Mouse (Mus musculus): ENCODE measurements around the gene Actn4.
A peak's percentile ranks its signal among the peaks of the same experiment; 100 is the strongest.

The Actn4 gene

DNA sequence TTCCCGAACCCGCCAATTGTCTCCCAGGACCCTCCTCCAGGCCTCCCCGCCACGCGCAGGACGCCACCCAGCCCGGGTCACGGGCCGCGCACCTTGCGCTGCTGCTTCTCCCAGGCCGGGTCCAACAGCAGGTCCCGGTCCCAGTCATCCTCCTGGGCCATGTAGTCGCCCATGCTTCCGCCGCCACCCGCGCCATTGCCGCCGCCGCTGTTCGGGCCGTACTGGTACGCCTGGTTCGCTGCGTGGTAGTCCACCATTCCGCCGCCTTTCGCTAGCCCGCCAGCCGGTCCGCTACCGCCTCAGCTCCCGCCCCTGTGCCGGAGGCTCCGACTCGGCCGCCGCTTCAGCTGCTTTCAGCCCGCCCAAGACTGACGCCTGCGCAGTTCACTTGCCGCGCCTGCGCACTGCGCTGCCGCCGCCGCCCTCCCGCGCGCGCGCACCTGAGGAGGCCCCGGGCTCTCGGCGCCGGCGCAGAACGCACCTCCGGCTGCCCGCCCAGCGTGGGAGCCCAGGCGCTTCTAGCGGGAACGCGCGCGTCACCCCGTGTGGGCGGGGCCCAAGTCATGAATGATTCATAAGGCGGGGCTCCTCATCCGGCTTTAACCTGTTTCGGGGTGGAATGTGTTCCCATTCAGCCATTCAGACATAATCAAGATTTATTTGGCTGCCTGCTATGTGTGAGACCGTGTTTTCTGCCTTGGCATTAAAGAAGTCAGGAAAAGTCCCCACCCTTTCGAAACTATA is at the start of gene Actn4:
TSS of gene Actn4 (minus strand) at position 414 of the 744 bp plus-strand sequence.
- peak; percentile 96 for DNase-seq (ENCODE audit: low spot score)

DNA sequence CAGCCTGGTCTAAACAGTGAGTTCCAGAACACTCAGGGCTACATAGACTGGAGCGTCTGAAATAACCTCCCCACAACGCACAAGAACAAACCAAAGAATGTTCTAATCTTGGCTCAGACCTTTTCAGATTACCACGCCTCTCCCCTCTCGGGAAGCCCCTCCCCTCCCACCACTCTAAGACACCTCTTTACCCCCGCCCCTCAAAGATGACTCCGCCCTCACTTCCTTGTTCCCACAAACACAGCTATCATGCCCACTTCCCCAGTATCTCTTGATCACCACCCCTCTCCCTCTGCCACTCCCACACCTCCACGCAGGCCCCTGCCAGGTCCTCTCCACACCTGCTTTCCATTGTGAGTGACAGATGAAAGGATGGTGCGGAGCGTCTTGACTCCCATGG is 46.6 kb upstream of the Actn4 start:
- DNase-seq (ENCODE audit: low spot score) = no peak

DNA sequence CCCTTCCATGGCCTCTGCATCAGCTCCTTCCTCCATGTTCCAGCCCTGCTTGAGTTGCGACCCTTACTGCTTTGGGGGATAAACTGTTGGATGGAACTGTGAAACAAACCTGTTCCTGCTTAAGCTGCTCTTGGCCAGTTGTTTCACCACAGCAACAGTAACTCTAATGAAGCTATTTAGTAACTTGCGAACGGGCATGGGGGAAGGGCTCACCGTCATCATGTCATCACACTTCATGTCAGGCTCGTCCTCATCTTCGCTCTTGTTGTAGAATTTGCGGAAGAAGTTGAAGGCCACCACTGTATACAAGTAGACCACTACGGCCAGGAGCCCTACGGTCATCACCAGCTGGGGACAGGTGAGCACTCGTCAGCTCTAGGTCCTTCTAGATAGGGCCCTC is 46.0 kb upstream of the Actn4 start:
- no peak for DNase-seq (ENCODE audit: low spot score)

GRCm38 (mm10) chr7:29007224-29008101 is 45.3 kb upstream of the Actn4 start:
- DNase-seq (ENCODE audit: low spot score) = no peak

DNA sequence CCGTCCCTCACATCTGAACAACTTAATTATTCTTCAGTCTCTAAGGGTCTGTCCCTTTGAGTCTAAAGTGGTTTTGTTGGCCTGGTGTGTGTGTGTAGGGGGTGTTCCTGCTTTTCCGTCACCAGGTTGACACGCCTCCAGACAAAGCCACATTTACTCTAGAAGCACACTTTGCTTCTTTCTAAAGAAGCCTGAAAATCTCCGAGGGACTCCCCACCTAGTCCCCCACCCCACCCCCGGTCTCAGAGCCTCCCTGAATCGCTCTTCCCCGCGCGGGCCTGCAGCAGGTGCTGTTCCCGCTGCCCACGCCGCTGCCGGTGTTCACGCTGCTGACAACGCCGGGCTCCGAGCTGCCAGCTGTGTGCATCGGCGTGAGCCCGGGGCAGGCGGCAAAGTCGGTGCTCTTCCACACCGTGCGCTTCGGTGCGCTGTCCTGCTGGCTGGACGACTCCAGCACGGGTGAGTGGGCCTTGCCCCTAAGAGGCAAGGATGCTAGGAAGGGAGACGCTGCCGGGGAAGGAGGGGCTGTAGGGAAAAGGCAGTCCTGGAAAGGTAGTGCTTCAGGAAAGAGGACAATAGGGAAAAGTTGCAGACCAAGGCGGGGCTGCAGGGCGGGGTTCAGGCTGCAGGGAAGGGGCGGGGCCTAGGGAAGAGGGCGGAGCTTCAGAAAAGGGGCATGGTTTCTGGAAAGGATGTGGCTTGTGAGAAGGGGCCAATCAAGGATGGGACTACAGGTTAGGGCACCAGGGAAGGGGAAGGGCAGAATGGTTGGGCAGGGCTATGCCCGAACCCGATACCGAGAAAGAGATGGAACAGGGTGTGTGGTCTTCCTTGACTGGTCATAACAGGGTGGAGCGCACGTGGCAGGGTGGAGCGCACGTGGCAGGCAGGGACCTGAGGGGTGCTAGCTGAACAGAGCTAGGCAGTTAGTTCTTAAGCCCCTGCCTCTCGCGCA is 38.8 kb upstream of the Actn4 start:
- DNase-seq (ENCODE audit: low spot score) = no peak

- no peak for DNase-seq (ENCODE audit: low spot score)
These were observed 31.3 kb upstream of the Actn4 start for GRCm38 (mm10) chr7:28993402-28993801.

GRCm38 (mm10) chr7:28992997-28993396 is 30.9 kb upstream of the Actn4 start:
- DNase-seq (ENCODE audit: low spot score) = no peak

GRCm38 (mm10) chr7:28991616-28992015 is 29.5 kb upstream of the Actn4 start:
- no peak for DNase-seq (ENCODE audit: low spot score)

GRCm38 (mm10) chr7:28990766-28991273 is 28.7 kb upstream of the Actn4 start:
- no peak for DNase-seq (ENCODE audit: low spot score)

- DNase-seq (ENCODE audit: low spot score) = no peak
These were observed 23.1 kb upstream of the Actn4 start for GRCm38 (mm10) chr7:28985207-28985606.

- no peak for DNase-seq (ENCODE audit: low spot score)
These were observed 22.3 kb upstream of the Actn4 start for GRCm38 (mm10) chr7:28984452-28984851.

DNA sequence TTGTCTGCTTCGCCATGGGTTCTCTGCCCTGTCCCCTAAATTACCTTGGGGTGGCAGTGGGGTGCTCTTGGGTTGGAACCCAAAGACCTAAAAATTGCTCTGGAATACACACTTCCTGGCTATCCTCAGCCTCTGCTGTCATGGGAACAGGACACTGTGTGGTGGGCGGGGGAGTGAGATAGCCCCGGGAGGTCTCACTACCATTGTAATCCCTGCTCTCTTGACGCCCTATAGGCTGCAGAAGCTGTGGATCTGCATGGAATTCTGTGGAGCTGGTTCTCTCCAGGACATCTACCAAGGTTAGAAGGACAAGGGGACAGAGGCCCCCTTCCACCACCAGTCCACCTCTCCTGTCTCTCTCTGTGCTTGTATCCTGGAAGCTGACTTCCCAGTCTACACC is 21.7 kb upstream of the Actn4 start:
- no peak for DNase-seq (ENCODE audit: low spot score)

DNA sequence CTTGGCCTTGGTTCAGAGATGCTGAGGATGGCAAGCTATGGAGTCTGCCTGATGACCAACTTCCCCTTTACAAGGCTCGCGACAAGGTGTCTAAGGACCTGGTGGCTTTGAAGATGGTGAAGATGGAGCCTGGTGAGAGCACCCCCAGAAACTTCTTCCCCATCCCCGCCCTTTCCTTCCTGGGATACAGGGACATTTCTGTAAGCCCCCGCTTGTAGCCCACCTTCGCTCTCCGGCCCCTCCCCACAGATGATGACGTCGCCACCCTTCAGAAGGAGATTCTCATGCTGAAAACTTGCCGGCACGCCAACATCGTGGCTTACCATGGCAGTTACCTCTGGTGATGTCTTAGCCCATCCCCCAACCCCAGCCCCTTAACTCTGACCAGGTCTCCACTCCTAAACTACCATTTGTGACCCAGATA is 21.0 kb upstream of the Actn4 start:
- DNase-seq (ENCODE audit: low spot score) = no peak

GRCm38 (mm10) chr7:28982274-28983013 is 20.3 kb upstream of the Actn4 start:
- no peak for DNase-seq (ENCODE audit: low spot score)

DNA sequence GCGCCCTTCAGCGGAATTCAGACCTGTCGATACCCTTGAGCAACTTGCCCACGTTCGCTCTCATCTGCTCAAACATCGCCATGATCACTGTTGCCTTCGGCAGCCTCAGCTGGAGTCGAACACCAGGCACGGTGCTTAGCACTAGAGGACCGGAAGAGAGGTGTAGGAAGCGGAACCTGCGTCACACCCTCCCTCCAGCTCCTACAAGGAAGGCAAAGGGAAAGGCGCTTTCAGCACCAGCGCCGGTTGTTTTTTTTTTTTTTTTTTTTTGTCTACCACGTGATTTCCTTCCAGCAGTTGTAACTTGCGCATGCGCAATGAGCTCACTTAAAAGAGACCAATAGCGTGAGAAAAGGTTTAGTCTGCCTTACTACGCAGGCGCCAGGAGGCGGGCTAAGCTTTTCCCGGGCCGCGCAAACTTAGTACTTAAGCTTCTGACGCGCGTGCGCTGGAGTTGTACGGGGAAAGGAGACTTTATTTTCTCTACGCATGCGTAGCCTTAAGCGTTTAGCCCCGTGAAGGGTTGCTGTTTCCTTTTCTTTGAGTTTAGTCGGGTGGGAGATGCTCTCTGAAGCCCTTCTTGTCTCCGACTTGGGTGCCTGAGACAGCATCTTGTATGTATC is 19.6 kb upstream of the Actn4 start, which contains the start of the genes Eif3k and Map4k1:
TSS of gene Eif3k (minus strand) at position 214 of the 623 bp plus-strand sequence.
TSS of gene Map4k1 (plus strand) at position 400 of the 623 bp plus-strand sequence.
- DNase-seq (ENCODE audit: low spot score) = peak; percentile 97

- DNase-seq (ENCODE audit: low spot score) = no peak
These were observed 15.4 kb upstream of the Actn4 start for GRCm38 (mm10) chr7:28977556-28977955.

- no peak for DNase-seq (ENCODE audit: low spot score)
These were observed 10.9 kb upstream of the Actn4 start for GRCm38 (mm10) chr7:28973025-28973424.

DNA sequence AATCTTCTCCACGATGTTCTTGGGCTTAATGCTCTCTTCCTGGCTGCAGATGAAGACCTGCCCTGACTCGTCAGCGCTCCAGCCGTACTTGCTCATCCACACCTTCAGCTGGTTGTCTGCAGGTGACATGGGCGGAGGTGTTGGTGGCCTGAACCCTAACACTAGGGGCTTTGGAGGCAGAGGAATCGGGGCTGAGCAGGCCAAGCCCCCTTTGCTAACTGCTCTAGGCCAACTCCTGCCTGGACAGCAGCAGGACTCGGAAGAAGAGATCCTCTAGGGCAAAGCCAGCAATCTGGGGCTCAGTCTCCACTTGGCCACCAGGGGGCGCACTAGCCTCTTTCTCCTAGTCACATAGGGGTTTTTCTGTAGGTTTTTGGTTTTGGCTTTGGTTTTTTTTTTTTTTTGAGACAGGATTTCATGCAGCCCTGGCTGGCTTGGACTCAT is 10.4 kb upstream of the Actn4 start:
- no peak for DNase-seq (ENCODE audit: low spot score)

- no peak for DNase-seq (ENCODE audit: low spot score)
These were observed 9.7 kb upstream of the Actn4 start for GRCm38 (mm10) chr7:28971770-28972269.

GRCm38 (mm10) chr7:28971029-28971428 is 8.9 kb upstream of the Actn4 start:
- no peak for DNase-seq (ENCODE audit: low spot score)

All from ovary, adult 18-20 months (tissue).